Mouse (Mus musculus) frontal cortex, postnatal 25 days (tissue): ENCODE data around the gene Pop7.

Source experiments
- DNase-seq, 2 experiments: peaks; one replicate each; pipeline ENCODE4 v3.0.0; 2022; ENCODE audit warnings: low spot score in 2 of 2

Gene Pop7

DNA sequence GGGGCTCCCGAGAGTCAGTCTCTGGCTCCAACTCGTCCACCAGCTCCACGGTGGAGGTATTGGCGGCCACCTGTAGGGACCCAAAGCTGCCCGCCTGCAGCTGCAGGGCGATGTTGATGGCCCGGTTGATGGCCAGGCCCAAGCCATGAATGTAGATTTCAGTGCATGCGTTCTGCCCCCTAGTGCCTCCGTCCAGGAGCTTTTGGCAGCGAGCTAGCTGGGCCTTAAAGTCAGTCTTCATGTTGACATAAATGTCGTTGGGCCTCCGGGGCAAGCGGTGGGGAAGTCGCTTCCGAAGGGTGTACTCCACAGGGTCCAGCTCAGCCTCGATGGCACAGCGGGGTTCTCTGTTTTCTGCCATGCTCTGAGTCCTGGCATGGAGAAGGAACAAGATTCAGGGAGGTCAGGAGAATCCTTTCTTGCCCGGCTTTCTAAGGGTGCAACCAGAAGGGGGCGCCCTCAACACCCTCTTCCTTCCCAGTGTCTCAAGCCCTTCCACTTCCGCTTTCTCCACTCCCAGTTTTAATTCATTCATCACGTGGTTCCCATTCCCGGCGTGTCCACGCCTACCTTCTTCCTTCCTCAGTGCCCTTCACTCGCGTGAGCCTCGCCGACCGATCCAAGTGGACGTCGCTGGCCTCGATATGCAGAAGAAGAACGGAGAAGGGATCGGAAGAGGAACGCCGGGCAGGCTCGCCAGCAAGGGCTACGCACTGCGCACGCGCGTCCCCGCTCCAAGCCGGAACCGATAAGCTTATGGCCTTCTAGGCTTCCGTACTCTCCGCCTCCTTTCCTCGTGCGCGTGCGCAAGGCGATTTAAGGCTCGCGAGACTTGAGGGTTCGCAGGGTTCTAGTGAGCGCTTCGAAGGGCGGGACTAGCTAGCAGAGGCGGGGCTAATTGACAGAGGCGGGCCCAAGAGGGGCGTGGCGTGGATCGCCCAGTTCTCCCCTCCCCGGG, at the start of gene Pop7:
Gene Pop7 (minus strand): TSS at position 810 of the 958 bp plus-strand sequence.
- peak; percentile 99 to 100 for DNase-seq

DNA sequence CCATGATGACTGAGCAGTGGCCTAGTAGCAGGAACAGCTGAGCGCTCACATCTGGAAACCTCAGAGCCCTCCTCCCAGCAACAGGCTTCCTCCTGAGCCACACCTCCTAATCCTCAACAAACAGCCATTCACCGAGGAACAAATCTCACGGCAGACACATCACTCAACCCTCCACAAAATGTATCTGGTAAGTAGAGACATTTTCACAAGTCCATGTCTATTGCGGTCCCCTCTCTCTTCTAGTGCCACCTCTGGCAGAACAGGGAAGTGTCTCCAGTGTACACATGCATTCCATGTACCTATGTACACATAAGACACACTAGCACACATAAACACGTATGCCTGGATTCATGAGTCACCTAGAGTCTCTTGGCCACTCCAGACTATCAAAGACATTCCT, 48.8 kb upstream of the Pop7 start:
- DNase-seq: no peak

DNA sequence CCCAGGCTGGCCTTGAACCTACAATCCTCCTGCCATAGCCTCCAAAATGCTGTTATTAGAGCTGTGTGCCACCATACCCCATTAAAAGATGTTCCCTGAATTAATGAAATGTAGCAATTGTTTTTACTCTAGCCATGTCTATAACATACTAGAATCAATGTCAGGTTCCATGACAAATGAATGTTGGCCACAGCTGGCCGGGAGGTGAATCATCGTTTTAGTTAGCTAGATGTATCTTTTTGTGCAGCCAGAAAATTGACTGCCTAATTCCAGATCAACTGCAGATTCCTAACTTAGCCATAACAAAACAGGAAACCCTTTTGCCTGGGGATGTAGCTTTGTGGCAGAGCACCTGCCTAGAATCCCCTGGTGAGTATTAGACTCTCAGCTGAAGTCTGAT, 47.5 kb upstream of the Pop7 start:
- DNase-seq: no peak

DNA sequence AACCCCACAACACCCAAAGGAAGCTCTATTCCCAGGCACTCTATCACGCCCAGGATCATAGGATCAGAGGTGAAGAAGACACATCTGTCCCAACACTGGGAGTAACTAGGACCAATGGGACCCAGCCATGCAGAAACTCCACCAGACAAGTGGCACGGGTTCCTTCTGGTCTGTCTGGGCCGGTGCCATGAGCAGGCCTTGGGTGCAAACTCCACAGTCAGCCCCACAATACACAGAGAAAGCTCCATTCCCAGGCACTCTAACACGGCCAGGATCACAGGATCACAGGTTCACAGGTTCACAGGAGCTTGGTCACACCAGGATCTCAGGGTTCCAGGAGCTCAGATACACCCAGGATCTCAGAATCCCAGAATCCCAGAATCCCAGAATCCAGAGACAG, 43.3 kb upstream of the Pop7 start:
- DNase-seq: no peak

DNA sequence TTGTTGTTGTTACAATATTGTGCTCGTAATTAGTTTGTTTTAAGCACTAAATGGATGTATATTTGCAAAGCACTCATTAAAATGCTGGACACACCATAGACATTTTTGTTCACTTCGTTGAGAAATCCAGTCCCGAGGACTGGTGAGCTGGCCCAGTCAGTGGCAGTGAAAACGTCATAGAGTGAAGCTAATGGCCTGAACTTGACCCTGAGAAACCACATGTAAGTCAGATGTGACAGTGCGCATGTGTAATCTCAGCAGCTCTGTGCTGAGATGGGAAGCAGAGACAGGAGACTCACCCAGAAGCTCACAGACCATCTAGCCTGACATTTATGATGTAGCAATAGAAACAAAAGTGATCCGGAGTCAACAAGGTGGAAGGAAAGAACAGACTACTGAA, 42.6 kb upstream of the Pop7 start:
- no peak for DNase-seq

DNA sequence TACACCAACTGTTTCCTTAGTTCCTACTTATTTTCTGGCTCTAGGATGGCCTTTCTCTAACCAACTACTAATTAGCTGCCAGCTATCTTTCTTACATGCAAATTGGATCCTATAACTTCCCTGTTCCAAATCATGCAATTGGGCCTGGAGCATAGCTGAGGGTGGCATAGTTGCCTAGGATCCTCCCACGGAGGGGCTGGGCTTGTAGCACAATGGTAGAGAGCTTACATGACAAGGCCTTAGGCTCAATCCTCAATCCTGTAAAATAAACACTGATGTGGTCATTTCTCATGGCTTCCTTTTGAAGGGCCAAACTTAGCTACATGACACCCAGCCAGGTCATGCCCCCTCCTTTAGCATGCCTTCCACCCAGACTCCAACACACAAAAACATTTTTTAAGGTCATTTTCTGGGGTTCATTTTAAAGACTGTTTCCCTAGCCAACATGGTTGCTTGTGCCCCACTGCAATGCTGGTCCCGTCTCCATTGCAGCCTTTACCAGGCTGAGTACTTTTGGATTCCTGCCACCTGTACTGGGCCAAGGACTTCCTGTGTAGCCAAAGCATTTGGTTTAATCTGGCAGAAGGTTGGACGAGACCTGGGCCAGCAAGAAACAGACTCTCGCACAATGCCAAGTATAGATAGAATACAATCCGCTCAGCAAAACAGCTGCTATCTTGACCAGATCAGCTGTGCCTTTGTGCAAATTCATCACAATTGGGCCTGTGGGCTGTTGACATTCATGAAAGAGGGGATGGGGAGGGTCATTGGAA, 39.6 kb upstream of the Pop7 start:
- no peak for DNase-seq

DNA sequence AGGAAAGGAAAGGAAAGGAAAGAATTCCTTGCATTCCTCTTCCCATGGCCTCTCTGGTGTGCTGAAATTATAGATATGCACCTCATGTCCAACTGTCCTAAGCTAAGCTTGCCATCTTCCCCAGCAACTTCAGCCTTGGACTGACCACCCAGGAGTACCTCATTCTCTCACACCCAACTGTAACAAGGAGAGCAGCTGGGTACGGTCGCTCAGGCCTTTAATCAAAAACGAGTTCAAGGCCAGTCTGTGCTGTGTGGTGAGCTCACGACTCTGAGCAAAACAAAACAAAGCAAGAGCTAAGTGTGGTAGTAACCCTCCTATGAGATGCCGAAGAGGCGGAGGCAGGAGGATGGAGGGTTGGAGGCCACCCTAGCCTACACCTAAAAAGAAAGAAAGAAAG, 38.7 kb upstream of the Pop7 start:
- no peak for DNase-seq

DNA sequence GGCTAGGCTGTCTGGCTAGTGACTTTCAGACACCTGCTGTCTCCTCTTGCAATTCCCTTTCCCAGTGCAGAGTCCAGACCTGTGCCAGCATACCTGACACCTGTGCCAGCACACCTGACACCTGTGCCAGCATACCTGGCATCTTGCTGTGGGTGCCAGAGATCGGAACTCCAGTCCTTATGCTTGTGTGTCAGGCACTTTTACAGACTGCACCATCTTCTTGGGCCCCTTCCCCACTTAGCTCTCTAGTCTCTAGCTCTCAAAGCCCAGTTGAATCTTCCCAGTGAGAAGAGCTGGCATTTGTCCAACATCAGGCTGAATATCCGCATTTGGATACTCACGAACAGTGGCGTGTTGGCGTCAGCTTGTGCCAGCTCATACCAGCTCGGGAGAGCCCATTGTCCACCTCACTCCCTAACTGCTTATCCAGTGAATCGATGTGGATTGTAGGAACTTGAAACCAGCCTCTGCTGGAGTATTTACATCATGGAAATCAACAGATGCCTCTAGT, 37.0 kb upstream of the Pop7 start:
- DNase-seq: no peak

DNA sequence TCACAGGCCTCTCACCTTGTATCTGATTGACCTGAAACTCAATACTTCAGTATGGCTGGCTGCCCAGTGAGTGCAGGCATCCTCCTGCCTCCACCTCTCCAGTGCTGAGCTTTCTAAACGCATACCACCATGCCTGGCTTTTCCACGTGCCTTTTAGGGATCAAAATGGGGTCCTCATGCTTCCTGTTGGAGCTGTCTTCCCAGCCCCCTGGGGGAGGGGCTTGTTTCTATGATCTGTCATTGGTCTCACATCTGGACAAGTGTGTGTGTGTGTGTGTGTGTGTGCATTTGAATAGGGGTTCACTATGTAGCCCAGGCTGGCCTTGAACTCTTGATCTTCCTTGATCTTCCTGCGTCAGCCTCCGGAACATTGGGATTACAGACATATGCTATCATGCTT, 35.1 kb upstream of the Pop7 start:
- DNase-seq: no peak

DNA sequence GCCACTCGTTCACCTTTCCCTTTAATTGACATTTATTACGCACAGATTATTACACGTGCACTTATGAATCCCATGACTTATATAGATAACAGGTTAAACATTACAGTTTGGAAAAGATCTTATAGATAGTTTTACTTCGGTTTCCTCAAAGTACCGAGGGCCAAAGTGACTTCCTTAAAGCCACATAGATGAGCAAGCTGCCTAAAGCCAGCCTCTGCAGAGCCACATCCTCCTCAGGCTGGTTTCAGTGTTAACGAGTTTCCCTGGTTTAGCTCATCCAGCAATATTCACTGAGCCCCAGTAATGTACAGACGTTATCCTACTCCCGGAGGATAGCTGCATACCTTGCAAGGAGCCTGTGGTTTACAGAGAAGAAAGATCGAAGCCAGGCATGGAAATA, 33.0 kb upstream of the Pop7 start:
- DNase-seq: no peak

DNA sequence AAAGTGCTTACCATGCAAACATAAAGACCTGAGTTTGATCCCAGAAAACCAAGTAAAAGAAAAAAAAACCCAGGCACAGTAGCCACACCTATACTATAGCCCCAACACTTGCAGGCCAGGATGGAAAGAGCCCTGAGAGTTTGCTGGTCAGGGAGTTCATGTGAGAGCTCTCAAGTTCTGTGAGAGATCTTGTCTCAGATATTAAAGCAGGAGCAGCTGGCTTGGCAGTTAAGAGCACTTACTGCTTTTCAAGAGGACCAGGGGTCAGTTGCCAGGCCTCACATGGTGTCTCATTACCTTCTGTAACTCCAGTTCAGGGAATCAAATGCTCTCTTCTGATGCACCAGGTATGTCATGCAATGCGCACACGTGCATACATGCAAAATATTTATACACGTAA, 32.4 kb upstream of the Pop7 start:
- no peak for DNase-seq

DNA sequence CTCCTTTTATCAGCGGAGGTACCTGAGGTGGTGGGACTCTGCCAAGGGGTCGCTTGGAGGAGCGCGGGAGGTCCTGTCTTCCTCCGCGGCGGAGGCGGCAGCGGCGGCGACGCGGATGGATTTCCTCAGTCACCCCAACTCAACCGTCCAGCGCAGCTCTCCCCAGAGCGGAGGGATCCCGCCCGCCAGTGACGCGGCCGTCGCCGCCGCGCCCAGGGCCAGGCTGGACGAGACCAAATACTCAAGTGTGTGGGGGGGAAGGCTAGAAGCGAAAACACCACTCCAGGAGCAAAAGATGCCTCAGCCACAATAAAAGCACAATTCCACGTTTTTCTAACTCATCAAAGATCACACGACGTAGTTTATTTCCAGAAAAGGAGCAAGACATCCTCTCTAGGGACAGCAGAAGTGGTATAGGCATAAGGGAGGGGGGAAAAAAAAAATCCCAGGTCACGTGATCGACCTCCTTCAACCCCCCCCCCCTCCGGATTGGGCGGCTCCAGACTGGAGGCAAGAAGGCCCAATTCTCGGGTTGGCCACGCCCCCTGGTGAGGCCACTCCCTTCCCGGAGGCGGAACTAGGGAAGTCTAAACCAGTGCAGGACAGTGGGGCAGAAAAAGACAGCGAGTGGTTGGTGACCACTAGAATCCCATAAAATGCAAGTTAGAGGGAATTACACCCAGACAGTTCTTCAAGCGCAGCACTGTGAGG, 31.0 kb upstream of the Pop7 start, which contains the start of the genes Epo and Gnb2:
Gene Epo (minus strand): TSS at position 126 of the 711 bp plus-strand sequence.
Gene Gnb2 (minus strand): TSS at position 394 of the 711 bp plus-strand sequence.
- DNase-seq: peak; percentile 90 to 95

DNA sequence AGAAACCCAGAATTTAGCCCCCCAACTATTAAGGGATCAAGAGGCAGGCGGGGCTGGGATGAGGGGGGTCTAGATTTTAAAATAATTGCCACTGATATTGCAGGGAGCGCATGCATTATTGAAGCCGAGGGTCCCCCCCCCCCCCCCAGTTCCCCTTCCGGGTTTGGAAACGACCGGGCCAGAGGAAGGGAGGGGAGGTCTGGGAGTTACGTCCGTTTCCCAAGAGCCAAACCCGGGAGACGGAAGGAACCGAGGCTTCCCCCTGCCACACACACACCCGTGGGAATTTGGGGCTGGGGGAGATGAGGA, 30.4 kb upstream of the Pop7 start:
- no peak for DNase-seq

DNA sequence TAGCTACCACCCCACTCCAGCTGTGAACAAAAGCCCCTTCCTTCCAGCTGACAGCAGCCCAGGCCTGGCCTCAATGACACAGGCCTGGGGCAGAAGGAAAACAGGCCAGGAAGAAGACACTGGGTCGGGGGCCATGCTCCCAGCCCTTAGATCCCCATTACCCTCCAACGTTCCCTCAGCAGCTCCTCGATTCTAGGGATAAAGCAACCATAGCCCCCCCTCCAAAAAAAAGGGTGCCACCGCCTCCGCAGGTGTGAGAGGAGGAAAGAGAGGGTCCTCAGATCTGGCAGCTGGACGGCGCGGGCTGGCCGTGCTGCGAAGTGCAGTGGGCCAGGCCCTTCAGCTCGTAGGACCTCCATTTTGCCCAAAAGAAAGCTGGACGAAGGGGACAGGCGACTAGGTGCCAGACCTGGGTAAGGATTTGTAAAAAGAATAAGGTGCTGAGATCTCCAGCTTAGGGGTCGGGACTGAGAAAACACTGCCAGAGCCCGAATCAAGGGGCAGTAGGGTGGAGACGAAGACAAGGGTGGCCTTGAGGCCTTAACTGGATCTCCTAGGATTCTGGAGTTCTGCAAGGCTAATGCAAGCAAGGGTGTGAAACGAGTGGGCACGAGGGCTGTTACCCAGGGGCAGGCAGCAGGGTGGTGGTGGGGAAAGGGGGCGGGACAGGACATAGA, 30.0 kb upstream of the Pop7 start:
- no peak for DNase-seq

DNA sequence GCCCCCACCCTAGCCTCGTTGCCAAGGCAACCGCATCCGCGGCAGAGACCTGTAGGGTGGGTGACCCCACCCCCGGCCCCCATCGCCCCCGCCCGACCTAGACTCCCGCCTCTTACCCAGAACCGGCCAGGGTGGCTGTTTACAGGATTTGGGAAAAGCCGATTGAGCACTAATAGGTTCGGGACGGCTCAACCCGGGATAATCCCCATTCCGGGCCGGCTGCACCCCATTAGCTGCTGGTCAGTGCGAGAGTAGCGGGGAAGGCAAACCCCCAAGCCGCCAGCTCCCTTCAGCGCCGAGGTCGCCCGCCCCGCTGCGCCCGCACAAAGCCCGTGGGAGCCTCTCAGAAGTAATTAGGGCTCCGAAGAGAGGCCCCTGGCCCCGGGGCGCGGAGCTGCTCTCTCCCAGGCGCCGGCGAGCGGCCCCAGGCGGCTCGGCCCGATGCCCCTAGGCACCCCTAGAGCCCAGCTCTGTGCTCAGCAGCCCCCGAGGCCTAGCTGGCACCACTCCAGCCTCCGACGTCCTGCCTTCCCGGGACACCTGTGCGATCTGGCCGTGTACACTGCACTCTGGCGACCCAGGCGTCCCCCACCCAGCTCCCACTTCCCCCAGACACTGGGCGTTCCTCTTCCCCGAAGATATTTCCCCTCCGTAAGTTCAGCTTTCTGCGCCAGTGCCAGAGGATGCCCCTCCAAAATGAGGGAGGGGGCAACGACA, 29.3 kb upstream of the Pop7 start:
- DNase-seq: peak in 1 of 2 experiments; percentile 54

DNA sequence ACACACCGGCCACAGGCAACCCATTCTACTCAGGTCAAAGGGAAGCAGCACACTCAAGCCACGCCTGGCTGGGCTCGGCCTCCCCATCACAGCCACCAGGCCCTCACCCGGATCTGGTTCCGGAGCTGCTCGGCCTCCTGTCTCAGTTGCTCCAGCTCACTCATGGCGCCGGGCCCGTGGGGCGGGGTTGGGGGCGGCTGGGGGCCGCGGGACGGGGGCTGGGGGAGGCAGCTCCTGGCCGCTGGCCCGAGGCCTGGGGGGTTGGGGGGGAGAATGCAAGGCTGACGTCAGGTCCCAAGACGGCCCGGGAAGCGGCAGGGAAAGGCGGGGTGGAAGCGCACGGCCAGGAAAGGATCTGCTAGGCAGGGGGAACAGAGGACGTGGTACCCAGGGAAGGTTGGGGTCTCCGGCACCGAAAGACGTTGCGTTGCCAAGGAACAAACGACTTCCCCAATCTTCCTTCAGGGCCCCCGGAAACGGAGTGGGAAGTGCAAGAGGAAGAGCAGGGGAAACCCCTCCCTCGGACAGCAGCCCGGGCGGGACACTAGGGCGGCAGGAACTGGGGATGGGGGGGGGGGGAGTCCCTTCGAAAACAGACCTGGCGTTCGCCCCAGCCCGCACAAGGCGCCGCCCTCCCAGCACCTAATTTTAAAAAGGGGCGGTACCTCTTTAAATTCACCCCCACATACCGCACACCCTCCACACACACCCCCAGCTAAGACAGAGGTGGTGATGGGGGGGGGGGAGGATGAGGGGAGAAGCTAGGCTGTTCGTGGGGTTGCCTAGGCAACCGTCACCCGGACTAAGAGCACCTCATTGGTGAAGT, 28.5 kb upstream of the Pop7 start:
- no peak for DNase-seq

DNA sequence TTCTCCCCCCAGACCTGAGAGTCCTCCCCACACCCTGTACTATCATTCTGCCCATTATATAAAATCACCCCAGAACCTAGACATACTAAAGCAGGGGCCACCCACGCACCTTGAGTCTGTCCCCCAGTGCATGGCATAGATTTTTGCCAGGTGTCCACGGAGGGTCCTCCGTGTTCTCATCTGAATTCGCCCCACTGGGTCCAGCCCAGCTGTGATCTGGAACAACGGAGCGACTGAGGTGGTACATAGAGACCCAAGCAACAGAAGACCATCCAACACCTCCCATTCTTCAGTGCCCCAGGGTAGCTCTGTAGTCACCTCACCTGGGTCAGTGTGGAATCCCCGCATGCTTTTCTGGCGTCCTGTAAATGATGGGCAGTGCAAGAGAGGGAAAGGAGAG, 27.8 kb upstream of the Pop7 start:
- no peak for DNase-seq

DNA sequence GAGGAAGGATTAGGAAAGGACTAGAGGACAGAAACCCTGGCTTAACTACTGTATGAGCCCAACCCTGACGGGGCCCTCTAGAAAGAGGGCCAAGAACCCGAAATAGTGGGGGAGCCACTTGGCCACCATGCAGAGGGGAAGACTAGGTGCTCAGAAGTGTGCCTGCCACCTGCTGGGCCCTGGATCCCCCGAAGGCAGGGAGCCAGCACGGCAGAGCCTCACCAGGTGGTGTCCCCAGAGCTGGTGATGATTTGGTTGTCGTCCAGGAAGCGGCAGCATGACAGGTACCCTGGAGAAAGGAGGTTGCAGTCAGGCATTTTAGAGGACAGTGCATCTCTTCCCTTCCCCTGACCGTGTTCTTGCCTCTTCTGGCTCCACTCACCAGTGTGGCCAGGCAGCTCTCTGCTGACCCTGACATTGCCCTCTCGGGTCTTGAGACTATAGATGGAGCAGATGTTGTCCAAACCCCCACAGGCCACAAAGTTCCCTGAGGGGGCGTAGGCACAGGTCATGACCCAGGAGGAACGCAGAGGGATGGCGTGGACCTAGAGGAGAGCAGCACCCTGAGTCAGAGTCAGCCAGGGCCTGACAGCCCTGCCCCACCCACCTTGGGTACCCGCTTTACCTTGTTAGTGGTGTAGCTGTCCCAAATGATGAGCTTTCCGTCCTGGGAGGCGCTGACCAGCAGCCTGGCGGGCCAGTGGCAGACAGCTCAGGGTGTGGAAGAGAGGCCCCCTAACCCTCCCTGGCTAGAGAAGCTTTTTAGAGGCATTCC, 27.1 kb upstream of the Pop7 start:
- no peak for DNase-seq
